Mouse (Mus musculus) embryonic facial prominence, embryonic 15.5 days (tissue): ENCODE data around the gene P3h3. TPM values are rescaled to one million over a fixed set of nuclear protein-coding genes. Genes with fewer than 3 reads are reported as not detected.

ENCODE experiments used
- ATAC-seq: fragments of 200-750 bp; cut with Nextera tagmentation; 2 replicates; pipeline ENCODE4 v1.8.0; 2017; ENCODE audit warnings: low read depth, moderate TSS enrichment; ENCODE audit not compliant: insufficient number of reproducible peaks, low FRiP score, low TSS enrichment
- H3K27ac ChIP-seq: fragments of 300-500 bp; sonication (generic); replicated peaks from 2 replicates; pipeline ENCODE4 v1.5.1; 2015; ENCODE audit warnings: mild to moderate bottlenecking, inconsistent platforms
- H3K27me3 ChIP-seq: fragments of 300-500 bp; sonication (generic); 2 replicates; pipeline ENCODE4 v1.6.1; 2015; ENCODE audit warnings: inconsistent platforms
- H3K36me3 ChIP-seq: fragments of 300-500 bp; sonication (generic); 2 replicates; pipeline ENCODE4 v1.6.1; 2015; ENCODE audit warnings: mild to moderate bottlenecking, inconsistent platforms
- H3K4me1 ChIP-seq: fragments of 300-500 bp; sonication (generic); 2 replicates; pipeline ENCODE4 v1.6.1; 2015; ENCODE audit warnings: inconsistent platforms
- H3K4me2 ChIP-seq: fragments of 300-500 bp; sonication (generic); replicated peaks from 2 replicates; pipeline ENCODE4 v1.6.1; 2015; ENCODE audit warnings: mild to moderate bottlenecking, inconsistent platforms
- H3K4me3 ChIP-seq: fragments of 300-500 bp; sonication (generic); replicated peaks from 2 replicates; pipeline ENCODE4 v1.5.1; 2015; ENCODE audit warnings: mild to moderate bottlenecking, inconsistent platforms
- H3K9ac ChIP-seq: fragments of 300-500 bp; sonication (generic); 2 replicates; pipeline ENCODE4 v1.6.1; 2015; ENCODE audit warnings: inconsistent platforms
- H3K9me3 ChIP-seq: fragments of 300-500 bp; sonication (generic); replicated peaks from 2 replicates; pipeline ENCODE4 v1.6.1; 2016; ENCODE audit warnings: inconsistent platforms
- WGBS: fragments of 180-500 bp; shearing (Covaris S2); methylation state at CpG from one replicate; pipeline ENCODE4 v1.1.7; 2015; 5-methylcytosine and 5-hydroxymethylcytosine counted together
- polyA plus RNA-seq: library from polyadenylated mRNA; unstranded; fragments of >200 nt; fragmentation: Nextera tagmentation; extraction: Ambion mirVana; gene quantifications from 2 replicates; pipeline ENCODE4 v1.2.1, GENCODE M21; 2015

The P3h3 gene
- polyA plus RNA-seq, 1 experiment from 2014 or later, result 57.6 TPM

DNA sequence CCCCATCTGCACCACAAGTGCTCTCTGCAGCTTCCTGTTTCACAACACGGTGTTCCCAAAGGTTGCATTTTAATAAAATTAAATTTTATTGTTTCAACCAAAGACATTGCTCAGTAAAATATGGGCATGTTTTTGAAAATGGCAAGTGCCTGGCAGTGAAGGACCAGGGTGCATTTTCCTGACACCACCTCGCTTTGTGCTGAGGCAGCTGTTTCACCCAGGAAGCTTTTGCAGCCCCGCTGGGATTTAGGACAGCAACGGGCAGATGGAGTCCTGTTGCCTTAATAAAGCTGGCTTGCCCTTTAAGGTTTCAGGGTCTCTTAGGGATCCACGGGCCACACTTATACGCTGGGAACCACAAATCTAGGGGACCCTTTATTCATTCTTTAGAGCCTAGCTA, 33.4 kb upstream of the P3h3 start:
- no peaks in the 10 kb centered on the region for H3K9me3 ChIP-seq
- no peaks in the 10 kb centered on the region for H3K36me3 ChIP-seq
- H3K4me1 ChIP-seq, result no peaks in the 10 kb centered on the region
- ATAC-seq, result no peak
- H3K27ac ChIP-seq, result no peak overlapping the region
- H3K4me3 ChIP-seq, result no peak overlapping the region
- no peak overlapping the region for H3K4me2 ChIP-seq
- H3K27me3 ChIP-seq, result no peaks in the 10 kb centered on the region
- 60% methylated on average over 6 of the region's 6 CpGs for WGBS
- H3K9ac ChIP-seq, result no peak overlapping the region

DNA sequence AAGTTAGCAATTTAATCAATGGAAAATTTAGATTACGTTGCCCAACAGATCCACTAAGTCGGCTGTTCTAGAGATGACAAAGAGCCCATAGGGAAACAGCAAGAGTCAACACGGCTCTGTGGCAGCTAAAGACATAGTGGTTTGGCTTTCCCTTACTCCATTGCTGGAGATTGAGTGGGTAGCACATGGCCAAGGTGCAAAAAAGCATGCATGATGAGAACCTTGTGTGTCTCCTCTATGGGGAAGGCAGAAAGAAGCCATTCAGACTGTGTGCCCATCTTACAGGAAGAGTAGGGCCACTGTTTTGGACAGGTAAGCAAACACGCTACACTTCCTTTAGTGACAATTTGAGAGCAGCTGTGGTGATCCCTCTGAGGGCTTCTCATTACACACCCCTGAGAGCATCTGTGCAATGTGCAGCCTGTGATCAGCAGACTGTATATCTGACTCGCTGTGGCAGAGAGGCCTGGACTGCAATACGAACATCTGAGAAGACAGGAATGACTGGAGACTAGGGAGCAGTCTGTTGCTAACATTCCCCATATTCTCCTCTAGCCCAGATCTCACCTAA, 31.1 kb upstream of the P3h3 start:
- no peaks in the 10 kb centered on the region for H3K9me3 ChIP-seq
- 82% methylated on average over 6 of the region's 6 CpGs for WGBS
- no peak overlapping the region for H3K4me3 ChIP-seq
- H3K27me3 ChIP-seq, result no peaks in the 10 kb centered on the region
- no peak overlapping the region for H3K4me2 ChIP-seq
- H3K9ac ChIP-seq, result no peak overlapping the region
- H3K4me1 ChIP-seq, result no peaks in the 10 kb centered on the region
- no peaks in the 10 kb centered on the region for H3K36me3 ChIP-seq
- ATAC-seq, result no peak
- H3K27ac ChIP-seq, result no peak overlapping the region

DNA sequence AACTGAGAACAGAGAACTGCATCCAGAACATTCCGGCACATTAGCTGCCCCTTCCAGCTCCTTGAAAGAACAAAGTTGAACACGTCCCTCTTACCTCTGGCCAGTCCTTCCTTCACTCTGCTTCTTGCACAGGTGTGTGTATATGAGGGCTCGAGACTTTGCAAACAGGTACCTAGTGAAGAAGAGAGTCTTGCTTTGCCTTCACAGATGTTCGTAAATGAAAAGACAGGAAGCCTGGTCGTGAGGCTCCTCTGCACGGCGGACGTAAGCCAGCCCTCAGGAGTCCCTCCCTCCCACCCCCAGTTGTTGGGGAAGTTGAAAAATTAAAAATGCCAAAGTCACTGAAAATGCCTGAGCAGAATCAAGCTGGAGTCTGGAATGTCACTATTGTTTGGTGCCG, 30.4 kb upstream of the P3h3 start, which contains the start of gene Cd4:
Cd4 (minus strand) TSS at position 236 of the 400 bp plus-strand sequence.
- Histone ChIP-seq H3K4me2 (no peak within 1 kb of the TSS), H3K27me3 (no peaks in the 10 kb centered on the region), H3K4me1 (no peaks in the 10 kb centered on the region), H3K9me3 (no peaks in the 10 kb centered on the region), H3K4me3 (no peak within 1 kb of the TSS), H3K9ac (no peak within 1 kb of the TSS), H3K27ac (no peak within 1 kb of the TSS), H3K36me3 (no peaks in the 10 kb centered on the region)
- WGBS, result 81% methylated on average over 9 of the region's 9 CpGs
- no peak for ATAC-seq

DNA sequence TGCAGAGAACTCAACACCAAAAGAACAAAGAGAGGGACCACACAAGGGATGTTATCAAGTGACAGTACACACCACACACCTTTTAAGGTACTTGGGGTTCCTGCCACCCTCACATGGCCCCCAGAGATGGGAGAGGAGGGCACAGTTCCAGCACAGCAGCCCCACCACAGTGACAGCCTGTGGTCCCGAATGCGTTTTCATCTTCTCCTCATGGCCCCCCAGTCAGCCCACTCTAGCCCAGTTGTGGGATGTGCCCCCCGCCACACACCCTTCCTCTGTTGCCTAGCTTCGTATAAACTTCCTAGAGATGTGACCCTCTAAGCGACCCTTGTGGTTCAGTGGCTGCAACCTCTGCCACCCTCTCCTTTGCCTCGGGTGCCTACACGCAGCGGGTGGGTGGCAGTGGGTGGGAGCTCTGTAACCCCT, 28.4 kb upstream of the P3h3 start:
- Histone ChIP-seq H3K4me3 (no peak overlapping the region), H3K27me3 (no peaks in the 10 kb centered on the region), H3K9ac (no peak overlapping the region), H3K36me3 (no peaks in the 10 kb centered on the region), H3K9me3 (no peaks in the 10 kb centered on the region), H3K4me1 (no peaks in the 10 kb centered on the region), H3K27ac (no peak overlapping the region), H3K4me2 (no peak overlapping the region)
- ATAC-seq, result no peak
- 81% methylated on average over 8 of the region's 8 CpGs for WGBS

DNA sequence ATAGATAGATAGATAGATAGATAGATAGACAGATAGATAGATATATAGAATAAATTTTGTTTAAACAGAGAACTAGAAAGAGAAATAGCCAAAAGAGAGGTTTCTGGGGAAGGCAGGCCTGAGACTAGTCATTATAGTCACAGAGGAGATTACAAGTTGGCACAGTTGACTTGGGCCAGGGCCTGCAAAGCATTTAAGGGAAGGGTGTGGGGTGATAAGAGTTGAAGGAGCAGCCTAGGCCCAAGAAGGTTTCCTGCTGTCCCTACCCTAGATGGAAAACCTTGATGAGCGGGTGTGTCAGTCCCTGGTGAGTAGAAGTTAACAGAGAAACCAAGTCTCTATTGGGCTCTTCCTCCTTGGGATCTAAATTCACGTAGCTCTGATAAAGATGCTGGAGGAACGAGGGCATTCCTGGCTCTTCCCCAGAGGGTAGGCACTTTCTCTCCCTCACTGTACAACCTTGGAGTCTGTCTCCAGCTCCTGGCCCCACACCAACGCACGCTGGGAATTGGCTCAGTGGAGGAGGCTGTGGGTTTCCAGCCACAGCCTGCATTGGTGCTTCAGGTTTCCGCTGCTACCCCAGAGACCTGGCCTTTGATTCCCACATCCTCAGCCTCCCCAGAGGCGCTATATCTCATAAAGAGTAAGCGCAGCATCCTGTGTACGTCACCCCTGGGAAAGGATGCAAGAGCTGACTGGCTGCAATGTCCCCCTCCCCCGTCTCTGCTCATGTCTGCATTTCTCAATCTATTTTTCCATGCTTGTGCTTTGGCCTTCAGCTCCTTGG, 27.4 kb upstream of the P3h3 start:
- no peak overlapping the region for H3K4me3 ChIP-seq
- no peaks in the 10 kb centered on the region for H3K4me1 ChIP-seq
- no peak overlapping the region for H3K4me2 ChIP-seq
- H3K9me3 ChIP-seq, result no peaks in the 10 kb centered on the region
- no peaks in the 10 kb centered on the region for H3K36me3 ChIP-seq
- ATAC-seq, result no peak
- 69% methylated on average over 10 of the region's 10 CpGs for WGBS
- H3K27ac ChIP-seq, result no peak overlapping the region
- no peak overlapping the region for H3K9ac ChIP-seq
- H3K27me3 ChIP-seq, result no peaks in the 10 kb centered on the region

DNA sequence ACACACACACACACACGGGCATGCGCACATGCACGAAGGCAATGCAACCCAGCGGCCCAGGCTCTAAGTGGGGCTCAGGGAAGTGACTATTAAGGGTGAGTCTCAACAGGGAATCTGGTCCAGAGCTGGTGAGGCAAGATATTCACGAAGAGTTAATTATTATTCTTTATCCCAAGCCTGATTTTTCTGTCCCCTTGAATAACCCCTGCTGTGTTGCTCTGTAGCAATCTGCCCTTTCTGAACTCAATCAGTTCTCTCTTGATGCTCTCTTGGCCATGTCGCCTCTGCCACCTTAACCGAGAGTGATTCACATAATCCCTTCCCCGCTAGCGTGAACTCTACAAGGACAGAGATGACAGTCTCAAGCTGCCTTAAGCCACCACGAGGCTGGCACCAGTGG, 25.8 kb upstream of the P3h3 start:
- Histone ChIP-seq H3K9me3 (no peaks in the 10 kb centered on the region), H3K27ac (no peak overlapping the region), H3K36me3 (no peaks in the 10 kb centered on the region), H3K4me2 (no peak overlapping the region), H3K9ac (no peak overlapping the region), H3K4me3 (no peak overlapping the region), H3K27me3 (no peaks in the 10 kb centered on the region), H3K4me1 (no peaks in the 10 kb centered on the region)
- 75% methylated on average over 10 of the region's 10 CpGs for WGBS
- no peak for ATAC-seq

DNA sequence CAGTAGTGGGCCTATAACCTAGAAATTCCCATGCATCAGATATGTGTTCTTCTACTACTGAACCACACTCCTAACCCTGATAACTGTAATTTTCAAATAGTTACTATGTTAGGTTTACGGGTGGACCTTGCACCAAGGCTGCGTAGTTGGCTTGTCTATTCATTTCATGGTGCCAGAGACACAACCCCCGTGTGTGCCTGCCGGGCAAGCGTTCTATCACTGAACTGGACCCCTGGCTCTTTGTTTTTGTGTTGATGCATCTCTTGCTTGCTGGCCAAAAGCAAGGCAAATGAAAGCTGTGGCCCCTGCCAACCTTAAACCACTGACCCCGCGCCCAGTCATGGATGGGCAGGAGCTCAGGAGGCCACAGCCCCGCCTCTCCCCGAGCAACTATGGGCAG, 24.3 kb upstream of the P3h3 start:
- Histone ChIP-seq H3K27ac (no peak overlapping the region), H3K4me2 (no peak overlapping the region), H3K4me3 (no peak overlapping the region), H3K9ac (no peak overlapping the region), H3K4me1 (no peaks in the 10 kb centered on the region), H3K9me3 (no peaks in the 10 kb centered on the region), H3K36me3 (no peaks in the 10 kb centered on the region), H3K27me3 (no peaks in the 10 kb centered on the region)
- WGBS, result 84% methylated on average over 9 of the region's 9 CpGs
- ATAC-seq, result no peak

DNA sequence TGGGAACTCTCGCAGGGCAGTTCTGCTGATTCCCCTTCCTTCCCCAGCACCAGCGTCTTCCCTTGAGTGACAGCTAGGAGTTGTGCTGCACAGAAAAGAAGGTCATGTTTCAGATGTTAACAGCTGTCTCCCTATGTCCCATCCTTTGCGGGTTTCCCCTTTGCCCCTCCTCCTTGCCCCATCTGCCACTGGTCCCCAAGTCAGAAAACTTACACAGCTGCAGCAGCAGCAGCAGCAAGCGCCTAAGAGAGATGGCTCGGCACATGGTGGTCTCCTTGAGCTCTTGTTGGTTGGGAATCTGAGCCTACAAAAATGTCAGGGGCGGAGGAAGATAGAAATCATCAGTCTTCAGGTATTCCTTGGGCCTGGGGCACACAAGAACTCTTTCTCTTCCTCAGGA, 21.8 kb upstream of the P3h3 start:
- no peak overlapping the region for H3K27ac ChIP-seq
- no peak for ATAC-seq
- no peak overlapping the region for H3K4me2 ChIP-seq
- no peaks in the 10 kb centered on the region for H3K27me3 ChIP-seq
- no peak overlapping the region for H3K9ac ChIP-seq
- H3K4me1 ChIP-seq, result no peaks in the 10 kb centered on the region
- H3K9me3 ChIP-seq, result no peaks in the 10 kb centered on the region
- no peak overlapping the region for H3K4me3 ChIP-seq
- no peaks in the 10 kb centered on the region for H3K36me3 ChIP-seq
- 49% methylated on average over 6 of the region's 6 CpGs for WGBS

DNA sequence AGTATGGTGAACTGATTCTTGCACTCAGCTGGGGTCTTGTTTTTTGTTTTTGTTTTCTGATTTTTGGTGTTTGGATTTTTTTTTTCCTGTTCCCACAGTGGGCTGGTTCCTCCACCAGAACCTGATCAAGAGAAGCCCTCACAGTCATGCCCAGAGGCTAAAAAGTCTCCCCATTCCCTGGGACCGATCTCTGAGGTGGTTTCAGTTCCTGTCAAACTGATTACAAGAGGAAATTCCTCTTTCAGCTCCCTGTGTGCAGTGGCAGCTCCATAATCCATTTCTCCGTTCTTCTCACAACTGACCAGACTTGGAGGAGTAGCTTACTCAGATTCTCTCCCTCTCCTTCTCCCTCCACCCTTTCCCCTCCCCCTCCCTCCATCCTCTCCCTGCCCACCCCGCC, 16.8 kb upstream of the P3h3 start:
- H3K4me3 ChIP-seq, result no peak overlapping the region
- H3K9me3 ChIP-seq, result no peaks in the 10 kb centered on the region
- no peak overlapping the region for H3K27ac ChIP-seq
- H3K9ac ChIP-seq, result no peak overlapping the region
- H3K27me3 ChIP-seq, result no peaks in the 10 kb centered on the region
- WGBS, result 25% methylated on average over 3 of the region's 3 CpGs
- no peaks in the 10 kb centered on the region for H3K4me1 ChIP-seq
- no peak for ATAC-seq
- H3K36me3 ChIP-seq, result no peaks in the 10 kb centered on the region
- H3K4me2 ChIP-seq, result no peak overlapping the region

DNA sequence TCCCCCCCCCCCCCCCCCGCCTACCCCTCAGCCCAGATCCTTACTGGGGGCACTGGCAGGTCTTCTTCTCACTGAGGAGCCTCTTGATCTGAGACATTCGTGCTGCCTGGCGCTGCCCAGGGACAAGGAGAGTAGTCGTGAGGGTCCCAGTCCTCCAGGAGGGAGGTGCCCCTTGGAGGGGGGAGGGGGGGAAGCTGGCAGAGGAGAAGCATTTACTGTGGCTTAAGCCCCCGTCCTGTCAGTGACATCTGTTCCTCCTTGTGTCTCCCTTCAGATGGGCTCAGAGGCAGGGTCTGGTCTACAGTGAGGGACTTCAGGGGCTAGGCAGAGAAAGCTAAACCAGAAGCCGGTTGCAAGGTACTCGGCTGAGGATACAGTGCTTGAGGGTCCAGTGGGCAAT, 9.0 kb upstream of the P3h3 start:
- no peak overlapping the region for H3K4me3 ChIP-seq
- no peak overlapping the region for H3K9ac ChIP-seq
- no peak overlapping the region for H3K27ac ChIP-seq
- no peaks in the 10 kb centered on the region; the same call in none of the 2 replicates for H3K27me3 ChIP-seq
- no peaks in the 10 kb centered on the region for H3K36me3 ChIP-seq
- no peak overlapping the region for H3K4me2 ChIP-seq
- 45% methylated on average over 6 of the region's 7 CpGs for WGBS
- no peak for ATAC-seq
- no peaks in the 10 kb centered on the region for H3K9me3 ChIP-seq
- peaks cover 27% of the 10 kb centered on the region for H3K4me1 ChIP-seq

DNA sequence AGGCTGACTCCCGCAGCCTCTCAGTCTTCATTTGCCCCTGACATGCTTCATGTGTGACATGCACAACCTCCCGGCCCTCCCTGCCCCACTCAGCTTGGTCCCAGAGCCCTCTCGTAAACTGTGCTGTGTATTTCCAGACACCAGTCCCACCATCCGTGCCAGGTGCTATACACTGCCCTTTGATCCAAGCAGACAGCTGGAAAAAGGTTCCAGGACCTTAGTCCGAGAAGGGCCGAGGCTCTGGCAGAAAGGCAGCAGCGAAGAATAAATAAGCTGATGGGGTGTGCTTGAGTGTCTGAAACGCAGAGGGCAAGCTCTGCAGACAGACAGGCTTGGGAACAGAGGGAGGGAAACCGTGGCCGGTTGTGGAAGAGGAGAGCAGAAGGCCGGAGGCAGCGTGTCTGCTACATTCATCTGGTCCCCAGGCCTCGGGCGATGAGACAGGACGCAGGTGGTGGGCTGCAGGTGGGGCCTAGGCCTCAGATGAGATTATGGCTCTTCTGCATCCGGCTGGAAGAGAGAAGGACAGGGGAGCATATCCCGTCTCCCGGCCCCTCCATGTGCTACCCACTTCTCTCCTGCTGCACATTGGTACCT, 8.3 kb upstream of the P3h3 start:
- H3K4me3 ChIP-seq, result no peak overlapping the region
- H3K4me1 ChIP-seq, result peaks cover 31% of the 10 kb centered on the region
- WGBS, result 48% methylated on average over 18 of the region's 18 CpGs
- no peak for ATAC-seq
- no peaks in the 10 kb centered on the region; the same call in none of the 2 replicates for H3K27me3 ChIP-seq
- H3K4me2 ChIP-seq, result no peak overlapping the region
- H3K36me3 ChIP-seq, result no peaks in the 10 kb centered on the region
- H3K9me3 ChIP-seq, result no peaks in the 10 kb centered on the region
- H3K9ac ChIP-seq, result 0 out of 2 replicates have a peak overlapping the region, but pooled peaks have one; percentile 19
- H3K27ac ChIP-seq, result no peak overlapping the region
